Mouse (Mus musculus): ENCODE measurements at regions not wholly inside any gene's neighbourhood (a gene's known extent, or its start where the extent isn't known, plus 50 kb on each side); places are given as distances from the start of the nearest gene placed in this dataset.
"Not testable (repeated sequence)": the region's sequence is repeated elsewhere in the genome, so short reads cannot be mapped to it uniquely, and the experiment has no call there.

DNA sequence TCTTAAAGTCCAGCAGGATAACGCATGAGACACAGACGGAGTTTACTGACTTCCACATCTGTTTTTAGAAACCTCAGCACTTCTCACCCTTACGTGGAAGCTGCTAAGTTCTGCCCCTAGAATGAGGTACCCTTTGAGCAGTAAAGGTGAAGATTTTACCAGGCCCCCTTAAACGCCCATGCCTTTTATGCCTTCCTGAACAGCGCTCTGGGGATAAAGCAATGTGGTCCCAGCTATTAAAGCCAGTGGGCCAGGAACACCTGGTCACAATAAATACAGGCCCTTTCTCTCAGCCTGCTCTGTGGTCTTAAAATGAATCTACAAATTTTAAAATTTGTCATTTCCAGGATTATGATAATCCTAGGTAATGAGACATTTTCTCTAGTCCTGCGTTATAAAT lies 57.9 kb downstream of the Llph start:
- no peak for DNase-seq

DNA sequence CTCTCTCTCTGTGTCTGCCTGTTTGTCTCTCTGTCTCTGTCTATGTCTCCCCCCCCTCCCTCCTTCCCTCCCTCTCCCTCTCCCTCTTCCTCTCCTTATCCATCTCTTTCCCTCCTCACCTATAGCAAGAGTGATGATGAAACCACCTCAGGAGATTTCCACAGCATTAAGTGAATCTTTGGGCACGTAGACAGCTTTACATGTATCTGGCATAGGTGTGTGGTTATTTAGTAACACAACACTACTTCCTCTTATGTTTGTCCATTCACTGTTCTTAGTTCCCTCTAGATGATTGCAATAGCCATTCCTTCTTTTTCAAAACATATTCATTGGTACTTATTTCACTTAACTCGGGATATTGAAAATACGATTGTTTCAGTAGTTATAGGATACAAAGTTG lies 65.0 kb downstream of the Llph start:
- DNase-seq, result no peak

DNA sequence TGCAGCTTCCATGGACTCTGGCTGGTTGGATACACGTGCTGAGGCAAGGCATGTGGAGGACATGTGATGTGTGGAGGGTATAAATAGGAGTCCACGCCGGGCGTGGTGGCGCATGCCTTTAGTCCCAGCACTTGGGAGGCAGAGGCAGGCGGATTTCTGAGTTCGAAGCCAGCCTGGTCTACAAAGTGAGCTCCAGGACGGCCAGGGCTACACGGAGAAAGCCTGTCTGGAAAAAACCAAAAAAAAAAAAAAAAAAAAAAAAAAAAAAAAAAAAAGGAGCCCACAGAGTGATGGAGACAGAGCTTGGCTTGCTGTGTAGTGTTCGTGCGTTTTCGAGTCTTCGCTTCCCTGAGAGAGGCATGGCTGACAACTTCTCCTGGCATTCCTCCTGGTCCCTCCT lies 66.5 kb downstream of the Llph start:
- DNase-seq, result not testable (repeated sequence)

DNA sequence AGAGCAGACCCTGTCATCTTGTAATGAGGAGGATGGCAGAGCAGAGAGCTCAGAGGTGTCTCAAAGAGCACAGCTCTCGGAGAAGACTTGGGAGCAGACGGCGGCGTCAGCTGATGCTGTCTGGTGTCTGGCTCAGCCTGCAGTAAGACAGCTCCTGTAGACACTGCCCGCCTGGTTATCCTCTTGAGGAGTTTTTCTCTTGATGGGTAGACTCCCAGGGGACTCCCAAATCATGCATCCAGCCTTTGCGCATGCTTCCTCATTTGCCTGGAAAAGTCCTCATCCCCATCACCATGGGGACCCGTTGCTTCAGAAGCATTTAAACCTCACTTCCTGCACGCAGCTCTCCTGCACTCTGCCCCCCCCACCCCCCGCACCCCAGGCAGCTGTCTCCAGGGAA lies 67.6 kb downstream of the Llph start:
- DNase-seq, result no peak

DNA sequence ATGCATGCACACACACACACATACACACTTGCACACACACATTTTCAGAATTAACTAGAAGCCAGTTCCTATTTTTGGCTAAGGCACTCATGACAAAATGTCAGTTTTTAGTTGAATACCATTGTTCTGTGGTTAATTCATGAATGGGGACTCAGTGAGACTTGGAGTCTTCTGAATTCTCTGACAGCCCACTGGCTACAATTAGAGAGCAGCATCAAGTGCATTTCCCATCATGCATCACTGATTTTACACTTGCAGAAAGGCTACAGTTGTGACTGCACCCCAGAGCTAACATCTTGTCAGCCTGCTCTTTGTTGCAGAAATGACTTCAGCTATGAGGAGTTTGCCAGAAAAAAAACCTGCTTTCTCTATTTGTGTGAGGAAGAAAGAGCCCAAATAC lies 70.4 kb downstream of the Llph start:
- DNase-seq, result no peak

DNA sequence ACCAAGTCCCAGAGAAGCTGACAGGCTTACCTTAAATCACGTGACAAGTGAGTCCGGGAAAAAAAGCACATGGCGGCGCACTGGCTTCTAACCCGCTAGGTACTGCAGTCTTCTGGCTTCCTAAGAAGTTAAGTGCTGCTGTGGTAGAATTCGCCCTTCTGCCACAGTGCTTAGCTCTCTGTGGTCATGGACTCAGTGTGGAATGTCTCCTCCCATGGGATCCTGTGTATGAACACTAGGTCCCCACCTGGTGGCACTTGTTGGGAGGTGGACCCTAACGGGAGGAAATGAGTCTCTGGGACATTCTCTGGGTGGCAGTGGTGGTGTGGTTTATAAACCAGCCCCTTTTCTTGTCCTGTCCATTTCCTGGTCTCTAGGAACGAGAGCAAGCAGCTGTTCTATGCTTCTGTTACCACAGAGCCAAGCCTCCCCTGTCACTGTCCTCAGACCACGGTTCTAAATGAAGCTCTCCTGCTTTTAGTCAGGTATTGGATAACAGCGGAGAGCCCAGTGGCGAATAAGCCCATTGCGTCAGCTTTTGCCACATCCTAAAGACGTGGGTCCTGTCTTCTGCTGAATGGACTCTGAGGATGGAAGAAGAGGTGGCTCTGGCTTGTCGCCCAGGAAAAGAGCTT lies 71.5 kb downstream of the Llph start:
- no peak for DNase-seq

DNA sequence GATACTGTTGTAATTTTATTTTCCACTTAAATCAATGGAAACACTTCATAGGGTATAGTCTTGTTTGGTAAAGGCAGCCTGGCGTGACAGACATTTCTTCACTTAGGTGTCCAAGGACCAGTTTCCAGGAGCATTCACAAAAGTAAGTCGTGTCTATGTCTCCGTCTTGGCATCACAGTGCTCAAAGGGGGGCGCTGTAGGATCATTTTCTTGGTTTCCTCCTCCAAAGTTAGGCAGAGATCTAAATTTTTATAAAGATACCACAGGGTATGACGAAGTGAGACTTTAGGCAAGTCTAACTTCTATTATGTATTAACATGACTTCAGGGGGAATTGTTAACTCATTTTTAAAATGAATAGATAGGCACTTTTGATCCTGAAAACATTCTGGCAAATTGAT lies 79.1 kb downstream of the Llph start:
- peak; percentile 3 to 12 for DNase-seq

DNA sequence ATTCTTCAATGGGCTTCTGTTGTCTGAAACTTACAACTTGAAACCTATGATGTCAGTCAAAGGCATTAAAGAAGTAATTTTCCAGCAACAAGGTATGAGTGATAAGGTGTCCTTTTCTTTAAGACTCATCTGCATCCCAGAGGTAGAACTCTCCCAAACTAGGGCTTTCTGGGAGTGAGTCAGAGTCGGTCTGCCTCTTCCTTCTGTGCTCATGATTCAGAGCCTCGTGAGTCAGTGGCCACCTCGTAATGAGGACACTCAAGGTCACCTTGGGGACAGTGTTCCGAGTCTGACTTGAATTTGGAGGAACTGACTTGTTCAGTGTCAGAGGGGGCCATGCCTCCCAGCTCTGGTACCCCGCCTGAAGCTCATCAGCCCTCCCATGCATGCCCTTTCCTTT lies 81.8 kb downstream of the Llph start:
- DNase-seq, result no peak
